Comparison of ENCODE assay signal across 17 mouse cellular contexts in the genomic region with DNA sequence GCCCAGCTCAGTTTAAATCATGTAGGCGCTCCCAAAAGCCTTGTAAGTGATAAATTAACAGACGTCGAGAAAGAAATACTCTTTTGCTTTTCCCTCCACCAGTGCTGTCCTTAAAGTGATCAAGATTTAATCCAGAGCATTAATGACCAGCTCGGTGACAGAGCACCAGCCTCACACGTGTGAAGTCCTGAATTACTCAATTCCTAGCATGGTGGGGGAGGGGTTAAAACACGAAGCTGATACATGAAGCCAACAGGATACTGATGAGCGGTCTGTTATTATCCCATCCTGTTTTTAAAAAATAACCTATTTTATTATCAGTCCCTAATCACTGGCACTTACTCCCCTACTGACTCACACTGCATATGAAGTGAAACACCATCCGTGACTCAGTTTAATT.
"Had no signal": no experiment of that assay in that cellular context is flagged by ENCODE, and none has a peak within 500 bp of the region (broad histone marks: within the 10 kb centered on the region; RNA-seq: fewer than 3 reads in every experiment).

No protein-coding gene starts in this region.

- H3K27me3 ChIP-seq: intestine, embryonic 15.5 days; liver, embryonic 13.5 days; midbrain, embryonic 13.5 days; neural tube, embryonic 12.5 days; stomach, embryonic 15.5 days had no signal

- ATAC-seq: intestine, embryonic 15.5 days; lung, postnatal 0 days; midbrain, embryonic 13.5 days had no signal

- H3K4me2 ChIP-seq: intestine, embryonic 15.5 days; liver, embryonic 13.5 days; lung, embryonic 14.5 days; midbrain, embryonic 13.5 days; neural tube, embryonic 12.5 days; stomach, embryonic 15.5 days had no signal

- H3K27ac ChIP-seq: intestine, embryonic 15.5 days; liver, embryonic 13.5 days; macrophage; midbrain, embryonic 13.5 days; neural tube, embryonic 12.5 days; stomach, embryonic 15.5 days had no signal

- H3K36me3 ChIP-seq: intestine, embryonic 15.5 days; liver, embryonic 13.5 days; midbrain, embryonic 13.5 days; neural tube, embryonic 12.5 days; stomach, embryonic 15.5 days had no signal

- H3K9me3 ChIP-seq: intestine, embryonic 15.5 days; liver, embryonic 13.5 days; midbrain, embryonic 13.5 days; neural tube, embryonic 12.5 days; stomach, embryonic 15.5 days had no signal

- H3K4me3 ChIP-seq: intestine, embryonic 15.5 days; liver, embryonic 13.5 days; midbrain, embryonic 13.5 days; neural tube, embryonic 12.5 days; stomach, embryonic 15.5 days had no signal

- DNase-seq: kidney, adult 11 months; kidney, adult 8-10 months; kidney, postnatal 10 days; kidney, postnatal 36 days; left cerebral cortex, postnatal 4 days; liver, embryonic 13.5 days; lung, embryonic 14.5 days; right cerebral cortex, adult 18-20 months; right cerebral cortex, postnatal 14 days; right cerebral cortex, postnatal 4 days; thymus, postnatal 25 days had no signal

- H3K4me1 ChIP-seq: intestine, embryonic 15.5 days; liver, embryonic 13.5 days; neural tube, embryonic 12.5 days; stomach, embryonic 15.5 days had no signal

- H3K9ac ChIP-seq: intestine, embryonic 15.5 days; liver, embryonic 13.5 days; lung, embryonic 14.5 days; midbrain, embryonic 13.5 days; neural tube, embryonic 12.5 days; stomach, embryonic 15.5 days had no signal
